Mouse (Mus musculus) heart, embryonic 14.5 days (tissue): ENCODE measurements around the gene Pmm2. TPM values are rescaled to one million over a fixed set of nuclear protein-coding genes. Genes with fewer than 3 reads are reported as not detected.

ENCODE experiments used
- ATAC-seq: fragments of 200-750 bp; cut with Nextera tagmentation; 2 replicates; pipeline ENCODE4 v1.8.0; 2017; ENCODE audit warnings: low read depth, moderate TSS enrichment; ENCODE audit not compliant: insufficient number of reproducible peaks, insufficient read depth, low FRiP score
- H3K27ac ChIP-seq, 2 experiments: fragments of 200-500 bp in 1 of 2; fragments of 300-500 bp in 1 of 2; sonication (generic) in 1 of 2; replicated peaks in 1 of 2; 2 replicates each; pipeline ENCODE4 v1.5.1; 2012 to 2014; ENCODE audit warnings: low read depth in 2 of 2, low read length in 2 of 2, control low read depth in 1 of 2, mild to moderate bottlenecking in 1 of 2, mixed read lengths in 1 of 2; ENCODE audit not compliant: control insufficient read depth in 1 of 2, insufficient read depth in 1 of 2
- H3K27me3 ChIP-seq: fragments of 300-500 bp; sonication (generic); 2 replicates; pipeline ENCODE4 v1.6.1; 2014; ENCODE audit warnings: mild to moderate bottlenecking, low read length, control low read depth; ENCODE audit not compliant: control insufficient read depth, insufficient read depth
- H3K36me3 ChIP-seq: fragments of 300-500 bp; sonication (generic); 2 replicates; pipeline ENCODE4 v1.6.1; 2014; ENCODE audit warnings: mild to moderate bottlenecking, control low read depth, low read length, mixed read lengths; ENCODE audit not compliant: control insufficient read depth, insufficient read depth
- H3K4me1 ChIP-seq, 2 experiments: fragments of 200-500 bp in 1 of 2; fragments of 300-500 bp in 1 of 2; sonication (generic) in 1 of 2; 2 replicates each; pipeline ENCODE4 v1.6.1; 2012 to 2014; ENCODE audit warnings: low read length in 2 of 2, control low read depth in 1 of 2, mixed read lengths in 1 of 2; ENCODE audit not compliant: control insufficient read depth in 2 of 2, insufficient read depth in 2 of 2
- H3K4me2 ChIP-seq: fragments of 300-500 bp; sonication (generic); 2 replicates; pipeline ENCODE4 v1.6.1; 2014; ENCODE audit warnings: mild to moderate bottlenecking, low read length
- H3K4me3 ChIP-seq, 2 experiments: fragments of 200-500 bp in 1 of 2; fragments of 300-500 bp in 1 of 2; sonication (generic) in 1 of 2; 2 replicates each; pipeline ENCODE4 v1.5.1; 2012 to 2014; ENCODE audit warnings: low read length in 2 of 2, mild to moderate bottlenecking in 2 of 2, control low read depth in 1 of 2, low read depth in 1 of 2, moderate library complexity in 1 of 2; ENCODE audit not compliant: control insufficient read depth in 1 of 2, insufficient read depth in 1 of 2
- H3K9ac ChIP-seq: fragments of 300-500 bp; sonication (generic); 2 replicates; pipeline ENCODE4 v1.6.1; 2014; ENCODE audit warnings: mild to moderate bottlenecking, low read length
- H3K9me3 ChIP-seq: fragments of 300-500 bp; sonication (generic); 2 replicates; pipeline ENCODE4 v1.6.1; 2016; ENCODE audit warnings: low read length, control low read depth; ENCODE audit not compliant: control insufficient read depth
- WGBS: fragments of 180-500 bp; shearing (Covaris S2); extraction: QIAGEN DNeasy Blood & Tissue Kit; methylation state at CpG from one replicate; pipeline ENCODE4 v1.1.7; 2014; 5-methylcytosine and 5-hydroxymethylcytosine counted together
- microRNA-seq: library from miRNA; unstranded; fragments of <30 nt; microRNA quantifications from one replicate; pipeline ENCODE4, GENCODE M21; 2016
- polyA plus RNA-seq: library from polyadenylated mRNA; unstranded; fragments of >200 nt; fragmentation: Nextera tagmentation; extraction: Ambion mirVana; gene quantifications from 2 replicates; pipeline ENCODE4 v1.2.1, GENCODE M21; 2014

Gene Pmm2
- polyA plus RNA-seq, 1 experiment from 2014 or later = 38.2 TPM

DNA sequence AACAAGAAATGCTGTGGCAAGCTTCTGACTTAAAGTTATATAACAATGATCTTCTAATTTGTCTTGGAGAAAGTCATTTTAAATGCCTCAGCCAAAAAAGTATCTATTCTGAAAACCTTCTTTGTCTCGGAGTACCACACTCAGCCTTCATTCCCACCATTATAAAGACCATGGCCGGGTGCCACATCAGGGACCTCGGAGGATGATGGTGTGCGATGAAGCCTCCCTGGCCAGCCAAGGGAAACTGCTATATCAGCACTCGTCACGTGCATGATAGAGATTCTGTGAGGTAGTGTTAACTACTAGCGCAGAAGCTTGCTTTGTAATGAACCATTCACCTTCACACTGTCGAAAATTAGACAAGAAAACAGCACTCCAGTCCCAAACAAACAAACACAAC lies 62.1 kb downstream of the Pmm2 start:
- no peak overlapping the region for H3K27ac ChIP-seq
- no peak for ATAC-seq

DNA sequence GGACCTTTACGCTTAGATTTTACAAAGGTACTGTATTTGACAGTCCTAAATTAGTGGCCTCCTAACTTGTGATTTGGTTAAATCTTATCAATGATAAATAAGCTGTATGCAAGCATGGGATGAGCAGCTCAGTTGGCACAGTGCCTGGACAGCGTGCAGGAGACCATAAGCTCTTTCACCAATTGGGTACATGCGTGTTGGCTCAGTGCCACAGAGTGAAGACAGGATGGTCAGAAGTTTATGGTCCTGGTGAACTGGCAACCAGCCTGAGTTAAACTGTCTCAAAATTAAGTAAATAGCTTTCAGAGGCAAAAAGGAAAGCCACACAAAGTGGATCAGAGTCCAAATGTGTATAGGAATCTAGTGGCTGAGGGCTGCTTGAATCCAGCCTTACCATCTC lies 63.1 kb downstream of the Pmm2 start:
- no peak for ATAC-seq
- Histone ChIP-seq H3K4me2 (no peak overlapping the region), H3K9ac (no peak overlapping the region), H3K36me3 (peaks cover 99% of the 10 kb centered on the region), H3K4me1 (no peaks in the 10 kb centered on the region), H3K4me3 (no peak overlapping the region), H3K27me3 (no peaks in the 10 kb centered on the region), H3K9me3 (no peaks in the 10 kb centered on the region), H3K27ac (no peak overlapping the region)
- WGBS = 84% methylated on average over 3 of the region's 3 CpGs

More for the DNA sequence above, 62.1 kb downstream of the Pmm2 start:
- no peaks in the 10 kb centered on the region for H3K27me3 ChIP-seq
- peaks cover 100% of the 10 kb centered on the region for H3K36me3 ChIP-seq
- H3K4me2 ChIP-seq = no peak overlapping the region
- H3K4me3 ChIP-seq = no peak overlapping the region
- no peak overlapping the region for H3K9ac ChIP-seq
- H3K9me3 ChIP-seq = no peaks in the 10 kb centered on the region
- WGBS = 85% methylated on average over 8 of the region's 8 CpGs
- no peaks in the 10 kb centered on the region for H3K4me1 ChIP-seq

DNA sequence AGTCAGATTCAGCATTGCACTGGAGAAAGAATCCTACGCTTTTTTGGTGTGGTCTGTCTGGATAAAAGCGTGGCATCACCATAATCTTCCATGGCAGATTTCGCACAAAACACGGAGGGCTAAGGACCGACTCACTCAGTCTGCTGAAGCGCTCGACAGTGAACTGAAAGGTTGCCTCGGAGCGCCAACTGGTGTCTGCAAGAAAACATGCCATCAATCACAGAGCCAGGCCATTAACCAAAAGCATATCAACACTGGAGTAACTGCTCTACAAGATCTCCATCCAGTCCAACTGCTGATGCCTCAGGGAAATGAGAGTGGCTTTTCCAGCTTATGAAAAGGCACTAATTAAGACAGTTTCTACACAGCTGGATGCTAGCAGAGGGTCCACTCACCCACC lies 74.5 kb downstream of the Pmm2 start:
- no peak overlapping the region for H3K4me3 ChIP-seq
- H3K9me3 ChIP-seq = no peaks in the 10 kb centered on the region
- no peaks in the 10 kb centered on the region for H3K27me3 ChIP-seq
- WGBS = 85% methylated on average over 9 of the region's 9 CpGs
- H3K9ac ChIP-seq = no peak overlapping the region
- H3K4me2 ChIP-seq = no peak overlapping the region
- ATAC-seq = no peak
- peaks cover 2 to 7% of the 10 kb centered on the region in 2 experiments; a peak in 2 of 4 replicates for H3K4me1 ChIP-seq
- peaks cover 91% of the 10 kb centered on the region for H3K36me3 ChIP-seq
- no peak overlapping the region for H3K27ac ChIP-seq

Small RNA genes lying within 50 kb of the gene (microRNA-seq; reads per million reads assigned to microRNA genes)
- gene Gm22137 = not detected

Other genes starting within 250 kb of the Pmm2 start
- gene Tmem114, start 212.5 kb upstream of the Pmm2 start, polyA plus RNA-seq = not detected in 2 replicates
- 41.8 and 45.3 TPM in 2 replicates for gene Mettl22, start 166.9 kb upstream of the Pmm2 start, polyA plus RNA-seq
- gene Abat, start 124.2 kb upstream of the Pmm2 start, polyA plus RNA-seq = 27.6 and 30.3 TPM in 2 replicates
- gene Tmem186, start within 50 bp of the Pmm2 start, polyA plus RNA-seq = 12.9 and 13.8 TPM in 2 replicates
- gene Carhsp1, start 34.5 kb downstream of the Pmm2 start, polyA plus RNA-seq = 26.0 and 31.3 TPM in 2 replicates
- not detected in 2 replicates for gene Gm5767, start 43.1 kb downstream of the Pmm2 start, polyA plus RNA-seq
- gene Usp7, start 154.6 kb downstream of the Pmm2 start, polyA plus RNA-seq = 27.3 and 28.3 TPM in 2 replicates
- gene 1810013L24Rik, start 192.4 kb downstream of the Pmm2 start, polyA plus RNA-seq = 12.5 and 13.7 TPM in 2 replicates